Mouse (Mus musculus) frontal cortex, adult (tissue): ENCODE data around the gene Arl16.
"Not testable (repeated sequence)": the region's sequence is repeated elsewhere in the genome, so short reads cannot be mapped to it uniquely, and the experiment has no call there.

ENCODE experiments used
- ATAC-seq: cut with Nextera tagmentation; 2 replicates; pipeline ENCODE4 v1.9.2; 2017; ENCODE audit warnings: mild to moderate bottlenecking, moderate library complexity, mixed read lengths; ENCODE audit not compliant: low TSS enrichment

Gene Arl16

DNA sequence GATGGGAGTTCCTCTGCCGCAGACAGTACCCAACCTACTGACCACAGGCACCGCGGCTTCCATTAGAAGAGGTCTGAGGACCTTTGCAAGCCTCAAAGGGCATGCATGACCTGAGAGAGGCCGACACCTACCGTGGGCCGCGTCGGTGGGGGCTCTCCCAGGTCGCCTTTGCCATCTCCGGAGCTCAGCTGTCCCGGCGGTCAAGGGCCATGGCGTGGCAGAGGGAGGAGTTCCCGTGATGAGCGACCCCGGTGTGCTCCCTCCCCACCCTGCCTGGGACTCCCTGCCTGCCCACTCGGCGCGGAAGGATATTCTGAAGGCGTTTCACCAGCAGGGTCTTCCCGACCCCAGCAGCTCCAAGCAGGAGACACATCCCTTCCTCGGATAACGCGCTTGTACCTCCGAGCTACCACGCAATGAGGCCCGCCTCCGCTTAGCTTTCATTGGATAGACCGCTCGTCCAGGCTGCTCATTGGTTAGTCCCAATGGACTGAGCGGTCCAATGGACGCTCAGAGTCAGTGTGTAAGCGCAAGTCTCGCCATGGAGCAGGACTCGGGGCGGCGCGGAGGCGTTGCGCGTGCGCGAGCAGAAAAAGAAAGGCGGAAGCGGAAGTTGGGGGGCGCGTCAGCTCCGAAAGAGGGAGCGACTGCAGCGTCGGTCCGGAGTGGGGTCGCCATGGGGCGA lies at the start of gene Arl16:
TSS of gene Arl16 (minus strand) at position 557 of the 685 bp plus-strand sequence.
- peak; percentile 98 for ATAC-seq

DNA sequence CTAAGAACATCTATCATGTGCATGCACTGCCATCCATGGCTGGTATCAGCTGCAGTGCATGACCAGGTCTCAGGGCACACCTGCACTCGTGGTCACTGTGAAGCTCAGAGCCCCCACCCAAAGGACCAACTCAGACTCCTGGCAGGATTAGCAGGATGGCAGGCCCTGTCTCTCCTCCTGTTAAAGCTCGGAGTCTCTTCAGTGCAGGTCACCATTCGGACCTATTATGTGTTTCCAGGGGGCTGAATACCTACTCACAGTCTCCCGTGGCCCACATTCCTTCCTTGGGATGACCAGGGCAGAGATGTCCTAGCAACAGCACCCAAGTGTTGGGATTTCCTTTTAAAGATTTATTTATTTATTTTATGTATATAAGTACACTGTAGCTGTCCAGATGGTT lies 49.7 kb upstream of the Arl16 start:
- ATAC-seq = no peak

- peak; percentile 66; the same call in 1 of the 2 replicates for ATAC-seq
These were observed 48.2 kb upstream of the Arl16 start for GRCm38 (mm10) chr11:120515611-120516010.

GRCm38 (mm10) chr11:120514262-120514661 lies 46.9 kb upstream of the Arl16 start:
- not testable (repeated sequence) for ATAC-seq

DNA sequence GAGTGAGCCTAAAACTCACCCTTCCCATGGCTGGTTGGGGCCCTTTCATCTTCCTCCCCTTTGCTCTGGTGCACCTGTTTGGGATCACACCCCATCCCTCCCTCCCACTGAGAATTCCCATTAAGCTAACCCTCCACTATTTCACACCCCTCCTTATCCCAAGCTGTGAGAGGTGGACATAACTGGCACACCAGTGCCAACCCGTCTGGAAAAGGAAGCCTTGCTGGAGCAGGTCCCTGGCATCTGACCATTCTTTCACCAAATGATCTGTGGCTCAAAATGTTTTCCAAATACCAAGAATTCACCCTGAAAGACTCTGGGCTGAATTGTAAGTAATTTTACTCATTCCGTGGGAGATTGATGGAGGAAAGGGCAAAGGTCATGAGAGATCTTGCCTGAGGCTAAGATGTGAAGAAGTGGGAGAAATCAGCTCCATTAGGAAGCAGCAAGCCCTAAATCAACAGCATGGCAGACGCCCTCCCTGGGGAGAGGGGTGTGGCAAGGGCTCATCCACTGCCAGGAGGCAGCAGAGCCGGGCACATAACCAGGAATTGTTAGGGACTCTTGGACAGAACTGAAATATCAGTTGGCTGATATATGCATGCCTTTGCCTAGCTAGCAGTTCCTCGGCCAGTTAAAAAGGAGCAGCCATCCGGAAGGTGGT lies 45.5 kb upstream of the Arl16 start:
- no peak for ATAC-seq

DNA sequence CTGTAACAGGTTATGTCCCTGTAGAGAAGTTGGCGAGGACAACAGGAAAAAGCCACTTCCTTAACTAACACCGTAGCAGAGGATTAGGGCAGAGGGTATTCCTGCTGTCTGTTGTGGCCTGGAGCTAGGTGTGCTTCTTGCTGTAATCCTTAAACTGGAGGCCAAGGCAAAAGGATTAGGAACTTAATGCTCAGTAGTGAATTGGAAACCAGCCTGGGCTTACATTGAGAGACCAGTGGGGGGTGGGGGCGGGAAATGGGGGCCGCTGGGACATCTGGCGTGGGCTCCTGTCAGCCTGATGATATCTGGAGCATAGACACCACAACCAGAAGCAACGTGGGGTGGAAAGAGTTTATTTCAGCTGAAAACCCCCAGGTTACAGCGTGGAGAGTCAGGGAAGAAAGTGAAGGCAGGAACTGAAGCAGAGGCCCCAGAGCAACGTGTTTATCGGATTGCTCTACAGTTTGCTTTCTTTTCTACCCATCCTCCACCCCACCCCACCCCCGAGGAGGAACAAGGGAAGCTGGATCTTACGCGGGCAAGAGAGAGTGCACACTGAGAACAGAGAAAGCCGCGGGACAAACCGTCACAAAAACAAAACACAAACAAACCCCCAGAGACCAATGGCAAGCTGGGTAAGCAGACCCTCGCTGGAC lies 43.1 kb upstream of the Arl16 start:
- no peak for ATAC-seq

GRCm38 (mm10) chr11:120509940-120510339 lies 42.5 kb upstream of the Arl16 start:
- ATAC-seq = no peak

- ATAC-seq = no peak
These were observed 41.0 kb upstream of the Arl16 start for GRCm38 (mm10) chr11:120508290-120508870.

- no peak for ATAC-seq
These were observed 40.3 kb upstream of the Arl16 start for GRCm38 (mm10) chr11:120507611-120508289.

DNA sequence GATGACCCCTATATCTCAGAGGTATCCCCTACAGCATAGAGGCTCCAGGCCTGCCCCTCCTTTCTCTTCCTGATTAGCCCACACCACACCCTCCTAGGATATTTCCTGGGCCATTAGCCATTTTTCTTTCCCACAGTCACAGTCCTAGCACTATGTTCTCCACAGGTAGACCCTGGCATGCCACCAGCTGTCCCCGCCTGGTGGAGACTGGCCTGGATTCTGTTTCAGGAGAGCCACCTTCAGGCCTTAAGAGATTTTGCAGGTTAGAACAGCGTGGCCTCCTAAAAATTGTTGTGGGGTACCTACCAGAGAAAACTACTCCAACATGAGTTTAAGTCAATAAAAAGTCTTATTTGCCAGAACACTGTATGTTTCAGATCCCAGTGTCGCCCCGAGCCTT lies 39.5 kb upstream of the Arl16 start:
- ATAC-seq = no peak

- no peak for ATAC-seq
These were observed 38.3 kb upstream of the Arl16 start for GRCm38 (mm10) chr11:120505661-120506060.

DNA sequence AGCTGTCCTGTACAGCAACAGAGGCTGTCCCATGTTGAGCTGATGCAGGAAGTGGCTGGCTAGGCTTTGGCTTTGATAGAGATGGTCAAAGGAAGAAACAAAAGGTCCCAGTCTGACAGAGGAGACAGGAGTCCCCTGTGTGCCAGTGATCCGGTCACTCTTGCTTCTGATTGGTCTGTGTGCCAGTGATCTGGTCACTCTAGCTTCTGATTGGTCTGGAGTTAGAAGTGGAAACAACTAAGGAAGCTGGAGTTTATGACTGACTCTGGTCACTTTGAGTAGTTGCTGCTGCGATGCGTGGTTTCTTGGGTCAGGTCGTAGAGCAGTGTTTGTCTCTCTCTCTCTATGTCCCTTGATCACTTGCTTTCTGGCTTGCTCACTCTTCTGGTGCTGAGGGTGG lies 34.3 kb upstream of the Arl16 start:
- no peak for ATAC-seq

- no peak for ATAC-seq
These were observed 33.6 kb upstream of the Arl16 start for GRCm38 (mm10) chr11:120501018-120501417.

DNA sequence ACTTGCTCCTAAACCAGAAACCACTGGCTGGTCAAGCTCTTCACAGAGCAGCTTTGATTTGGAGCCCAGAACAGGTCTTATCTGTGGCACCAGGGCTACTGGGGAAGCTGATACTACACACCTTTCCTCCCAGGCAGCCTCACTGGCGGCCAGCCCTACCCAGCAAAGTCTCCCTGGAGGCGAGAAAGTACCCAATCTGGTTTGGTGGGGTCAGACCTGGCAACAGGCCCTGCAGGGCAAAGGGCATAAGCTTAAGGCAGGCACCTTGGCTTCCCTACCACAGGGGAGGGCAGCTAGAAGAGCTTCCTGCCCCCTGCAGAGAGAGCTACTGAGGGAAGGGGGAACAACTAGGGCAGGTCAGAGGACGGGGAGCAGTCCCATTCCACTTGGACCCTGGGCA lies 33.0 kb upstream of the Arl16 start:
- ATAC-seq = no peak

DNA sequence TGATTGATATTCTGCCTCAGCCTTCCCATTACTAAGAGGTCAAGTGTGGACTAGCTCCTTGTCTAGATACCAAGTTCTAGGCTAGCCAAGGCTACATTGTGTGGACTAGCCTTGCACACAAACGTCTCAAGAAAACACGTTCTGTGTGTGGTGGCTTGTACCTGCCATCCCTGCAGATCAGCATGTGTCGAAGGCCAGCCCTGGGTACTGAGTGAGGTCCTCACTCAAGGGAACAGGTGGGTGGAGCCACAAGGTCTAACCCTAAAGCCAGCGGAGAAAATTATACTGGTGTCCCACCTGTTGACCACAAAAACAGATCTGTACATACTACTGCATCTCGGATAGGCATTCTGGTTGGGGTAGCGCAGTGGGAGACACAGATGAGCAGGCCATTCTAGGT lies 32.5 kb upstream of the Arl16 start:
- no peak for ATAC-seq

DNA sequence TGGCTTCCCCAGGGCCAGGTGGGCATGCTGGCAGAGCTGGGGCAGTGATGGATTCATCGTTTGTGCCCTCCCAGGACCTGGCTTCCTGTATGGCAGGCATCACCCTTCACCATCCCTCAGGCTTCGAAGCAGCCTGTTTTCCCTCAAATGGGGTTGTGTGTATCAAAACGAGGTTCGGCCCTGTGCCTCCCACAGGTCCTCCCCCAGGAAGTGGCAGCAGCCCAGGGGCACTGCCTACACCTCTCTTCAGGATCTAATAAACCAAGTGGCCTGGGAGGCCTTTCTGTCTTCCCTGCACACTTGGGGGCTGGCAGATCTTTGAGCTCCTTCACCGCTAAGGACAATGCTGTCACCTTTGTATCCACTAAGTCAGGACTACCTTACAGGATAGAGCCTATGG lies 31.5 kb upstream of the Arl16 start:
- no peak for ATAC-seq

DNA sequence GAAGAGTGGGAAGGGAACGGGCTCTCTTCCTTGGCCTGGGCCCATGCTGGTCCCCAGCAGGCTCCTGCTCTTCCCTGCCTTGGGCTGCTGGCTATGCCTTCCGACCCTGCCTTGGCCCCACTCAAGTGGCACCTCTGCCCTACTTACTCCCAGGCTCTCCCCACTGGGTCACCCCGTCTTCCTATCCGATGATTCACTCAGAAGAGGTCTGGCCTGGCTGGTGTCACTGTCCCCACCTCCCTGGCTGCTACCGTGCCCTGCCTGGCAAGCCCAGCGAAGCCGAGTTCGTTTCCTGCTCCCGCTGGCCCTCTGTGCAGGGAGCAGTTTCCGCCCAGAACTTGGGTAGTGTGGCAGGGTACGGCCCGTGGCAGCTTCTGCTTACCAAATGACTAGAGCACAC lies 30.8 kb upstream of the Arl16 start:
- ATAC-seq = no peak

DNA sequence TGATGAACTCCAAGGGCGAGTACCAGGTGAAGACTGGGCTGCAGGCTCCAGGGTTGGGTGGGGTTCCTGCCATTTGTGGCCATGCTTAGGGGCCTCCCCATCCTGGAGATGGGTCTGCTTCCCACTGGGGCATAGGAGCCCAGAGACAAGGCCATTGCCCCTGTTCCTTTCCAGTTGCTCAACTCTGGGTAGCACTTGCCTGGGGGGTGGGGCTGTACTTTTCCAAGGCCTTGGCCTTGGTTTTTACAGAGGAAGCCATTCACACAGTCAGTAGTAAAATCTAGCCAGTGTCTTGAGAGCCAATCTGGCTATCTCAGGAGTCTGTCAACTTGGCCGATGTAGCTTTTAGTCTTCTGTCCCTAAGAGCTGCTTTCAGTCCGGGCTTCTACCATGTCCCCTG lies 30.0 kb upstream of the Arl16 start:
- no peak for ATAC-seq

DNA sequence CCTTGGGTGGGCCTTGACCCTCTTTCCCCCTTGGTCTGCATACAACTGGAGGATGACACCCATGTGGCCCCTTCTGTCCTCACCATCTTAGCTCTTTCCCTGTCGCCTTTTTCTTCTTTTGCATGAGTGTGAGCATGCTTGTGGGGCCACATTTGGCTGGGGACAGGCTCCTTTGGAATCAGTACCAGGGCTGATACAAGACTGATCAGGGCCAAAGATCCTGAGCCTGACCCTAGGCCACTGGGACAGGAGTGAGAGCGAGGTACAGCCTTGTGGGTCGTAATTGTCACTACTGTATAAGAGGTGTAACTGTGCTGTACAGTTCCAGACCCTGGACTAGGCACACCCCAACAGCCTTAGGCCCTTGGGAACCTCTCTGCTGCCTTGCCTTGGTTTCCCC lies 26.5 kb upstream of the Arl16 start:
- ATAC-seq = no peak

DNA sequence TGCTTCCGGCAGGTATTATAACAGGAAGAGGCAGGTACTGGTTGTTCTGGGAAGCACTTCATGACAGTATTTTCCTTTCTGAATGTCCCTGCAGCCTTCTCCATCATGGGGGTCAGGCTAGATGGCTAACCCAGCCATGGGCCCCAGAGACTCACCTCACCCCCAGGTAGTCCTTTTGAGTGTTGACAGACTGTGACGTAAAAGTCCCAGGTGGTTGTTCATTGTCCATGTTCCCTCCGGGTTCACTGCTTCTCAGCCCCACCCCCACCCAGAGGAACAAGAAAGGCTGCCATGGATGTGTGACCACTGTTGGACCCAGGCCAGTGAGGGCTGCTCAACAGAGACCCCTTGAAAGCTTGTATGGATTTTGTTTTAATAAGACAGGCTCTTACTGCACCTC lies 25.9 kb upstream of the Arl16 start:
- ATAC-seq = no peak

DNA sequence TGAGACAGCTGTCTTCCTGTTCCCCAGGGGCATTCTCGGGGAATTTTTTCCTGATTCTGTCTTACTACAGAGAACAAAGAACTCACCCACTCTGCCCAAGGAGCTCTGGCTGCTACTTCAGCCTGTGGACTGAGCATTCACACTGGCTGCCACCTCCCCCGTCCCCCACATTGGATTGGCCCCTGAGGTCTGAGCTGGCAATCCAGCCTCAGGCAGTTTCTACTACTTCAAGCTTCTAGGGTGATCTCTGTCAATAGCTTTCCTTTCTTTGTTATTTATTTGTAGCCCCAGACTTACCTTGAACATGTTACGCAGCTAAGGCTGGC lies 25.4 kb upstream of the Arl16 start:
- ATAC-seq = no peak
